Mouse (Mus musculus) kidney, postnatal 36 days (tissue): ENCODE results near the gene Flot2.

Experiments
- DNase-seq, 2 experiments: peaks; one replicate each; pipeline ENCODE4 v3.0.0; 2021 to 2022; ENCODE audit warnings: mixed read lengths in 2 of 2

Gene Flot2

GRCm38 (mm10) chr11:78065906-78066305, 28.2 kb downstream of the Flot2 start:
- no peak for DNase-seq

- no peak for DNase-seq
These were observed 28.9 kb downstream of the Flot2 start for GRCm38 (mm10) chr11:78066641-78067040.

- DNase-seq = no peak
These were observed 29.8 kb downstream of the Flot2 start for GRCm38 (mm10) chr11:78067566-78067965.

- no peak for DNase-seq
These were observed 31.4 kb downstream of the Flot2 start for GRCm38 (mm10) chr11:78069130-78069529.

GRCm38 (mm10) chr11:78069646-78070045, 31.9 kb downstream of the Flot2 start:
- DNase-seq = no peak

- DNase-seq = no peak
These were observed 34.2 kb downstream of the Flot2 start for GRCm38 (mm10) chr11:78071938-78072337.

- DNase-seq = no peak
These were observed 34.8 kb downstream of the Flot2 start for GRCm38 (mm10) chr11:78072425-78073130.

GRCm38 (mm10) chr11:78073577-78074276, 36.0 kb downstream of the Flot2 start:
- no peak for DNase-seq

- DNase-seq = no peak
These were observed 36.5 kb downstream of the Flot2 start for GRCm38 (mm10) chr11:78074277-78074652.

GRCm38 (mm10) chr11:78074666-78075065, 36.9 kb downstream of the Flot2 start:
- no peak for DNase-seq

GRCm38 (mm10) chr11:78079961-78080921, 42.5 kb downstream of the Flot2 start, which contains the start of gene Eral1:
Gene Eral1 (minus strand): TSS chr11:78080383.
- DNase-seq = peak; percentile 89 to 92

- DNase-seq = no peak
These were observed 45.9 kb downstream of the Flot2 start for GRCm38 (mm10) chr11:78083595-78083994.

- no peak for DNase-seq
These were observed 49.3 kb downstream of the Flot2 start for GRCm38 (mm10) chr11:78086925-78087479.

- no peak for DNase-seq
These were observed 50.1 kb downstream of the Flot2 start for GRCm38 (mm10) chr11:78087756-78088281.

GRCm38 (mm10) chr11:78094137-78094503, 56.4 kb downstream of the Flot2 start:
- no peak for DNase-seq

- DNase-seq = peak; percentile 92 to 96
These were observed 56.9 kb downstream of the Flot2 start, which contains the start of gene Fam222b for GRCm38 (mm10) chr11:78094504-78095143. Gene Fam222b (plus strand): TSS chr11:78094660.

- DNase-seq = no peak
These were observed 57.4 kb downstream of the Flot2 start for GRCm38 (mm10) chr11:78095144-78095516.

- no peak for DNase-seq
These were observed 59.3 kb downstream of the Flot2 start for GRCm38 (mm10) chr11:78097077-78097476.

GRCm38 (mm10) chr11:78100746-78101145, 63.0 kb downstream of the Flot2 start:
- no peak for DNase-seq

- DNase-seq = no peak
These were observed 64.4 kb downstream of the Flot2 start for GRCm38 (mm10) chr11:78102142-78102541.

- peak in 1 of 2 experiments; percentile 67 for DNase-seq
These were observed 65.4 kb downstream of the Flot2 start for GRCm38 (mm10) chr11:78102958-78103747.
